ENCODE assay signal across 8 mouse cellular contexts in genomic region chr4:127060585-127061290, GRCm38 (mm10). TPM values are rescaled to one million over a fixed set of nuclear protein-coding genes. Genes with fewer than 3 reads are reported as not detected.
DNase-seq lines count a peak whose midpoint lies in the region; ATAC-seq lines count a peak whose summit lies in the region.

Gene Zmym1, minus strand, starts transcription at chr4:127061152.

- H3K36me3 ChIP-seq in intestine, embryonic 14.5 days (ENCODE audit: control insufficient read depth, insufficient read depth, low read length): peaks cover 24% of the 10 kb centered on the region

- no peaks in the 10 kb centered on the region for H3K9me3 ChIP-seq in intestine, embryonic 14.5 days (ENCODE audit: control insufficient read depth, low read length)

- H3K27me3 ChIP-seq in intestine, embryonic 14.5 days (replicated peaks; ENCODE audit: control insufficient read depth, insufficient read depth, low read length): no peaks in the 10 kb centered on the region

- ATAC-seq in intestine, embryonic 14.5 days (replicated peaks; ENCODE audit: low FRiP score, low TSS enrichment, low read depth): peak; percentile 88

- H3K9ac ChIP-seq in intestine, embryonic 14.5 days (ENCODE audit: low read length): peak within 1 kb of the TSS; percentile 70

- peak within 1 kb of the TSS; percentile 82 for H3K4me2 ChIP-seq in intestine, embryonic 14.5 days (ENCODE audit: low read length)

- peak; percentile 82 for DNase-seq in adipocyte (ENCODE audit: low spot score)
- peak; percentile 91 for DNase-seq in embryo, embryonic 10 days (ENCODE audit: low spot score)
- peak; percentile 93 for DNase-seq in gastrocnemius, postnatal 14 days
- DNase-seq in intestine, embryonic 14.5 days (ENCODE audit: low spot score): peak; percentile 91
- peak; percentile 79 to 86 for DNase-seq in left cerebral cortex, postnatal 14 days (ENCODE audit: low spot score in 2 of 2)
- DNase-seq in mesoderm, embryonic 11.5 days (ENCODE audit: low read depth, low spot score): peak; percentile 92
- DNase-seq in right cerebral cortex, postnatal 36 days (ENCODE audit: low spot score in 2 of 2): peak; percentile 77 to 80
- peak; percentile 89 for DNase-seq in yolk sac, embryonic 10.5 days (ENCODE audit: low spot score)

- 0 out of 2 replicates have a peak within 1 kb of the TSS, but pooled peaks have one; percentile 12 for H3K27ac ChIP-seq in intestine, embryonic 14.5 days (ENCODE audit: low read depth)

- peak within 1 kb of the TSS; percentile 84 for H3K4me3 ChIP-seq in intestine, embryonic 14.5 days (ENCODE audit: low read depth, low read length)

- no peaks in the 10 kb centered on the region for H3K4me1 ChIP-seq in intestine, embryonic 14.5 days (replicated peaks; ENCODE audit: control insufficient read depth, insufficient read depth, low read length)

- WGBS in intestine, embryonic 14.5 days: 1% methylated on average over 38 of the region's 38 CpGs

- intact Hi-C loops in gastrocnemius, postnatal 14 days (cut with DNase I; ENCODE audit: low total_unique reads): no loop called here
- intact Hi-C loops in left cerebral cortex, postnatal 14 days (cut with DNase I): no loop called here

RNA-seq across cellular contexts. Expression of gene Zmym1, which starts in this region (rescaled TPM):
- 1 to 10 TPM; 3.4 to 4.5 TPM for total RNA-seq in gastrocnemius, postnatal 14 days (2021)
- 22.6 and 22.8 TPM in 2 replicates for polyA plus RNA-seq in intestine, embryonic 14.5 days (2014; fragmentation: Nextera tagmentation; extraction: Ambion mirVana)
- 10 to 100 TPM; 12.4 to 13.8 TPM for total RNA-seq in left cerebral cortex, postnatal 14 days (2021)

Comparison
In these comparisons a context has a peak if more than half of its experiments do, and no peak if none do; other contexts are left out.
1. Peak in every context shown above with its lines: DNase-seq, ATAC-seq, H3K4me3 ChIP-seq and H3K27ac ChIP-seq.